Mouse (Mus musculus) forebrain, embryonic 11.5 days (tissue): ENCODE measurements around the gene Nos1ap. TPM values are rescaled to one million over a fixed set of nuclear protein-coding genes. Genes with fewer than 3 reads are reported as not detected.
A peak's percentile ranks its signal among the peaks of the same experiment; 100 is the strongest.

ENCODE experiments used
- ATAC-seq: fragments of 200-750 bp; cut with Nextera tagmentation; replicated peaks from 2 replicates; pipeline ENCODE4 v1.8.0; 2017; ENCODE audit warnings: moderate TSS enrichment; ENCODE audit not compliant: low FRiP score
- DNase-seq: peaks from one replicate; pipeline ENCODE4 v3.0.0-alpha.2; 2017; ENCODE audit warnings: low spot score
- H3K27ac ChIP-seq: fragments of 300-500 bp; sonication (generic); 2 replicates; pipeline ENCODE4 v1.5.1; 2014; ENCODE audit warnings: low read depth, low read length
- H3K27me3 ChIP-seq: fragments of 300-500 bp; sonication (generic); 2 replicates; pipeline ENCODE4 v1.6.1; 2014; ENCODE audit warnings: mild to moderate bottlenecking, low read length, mixed read lengths; ENCODE audit not compliant: control insufficient read depth, insufficient read depth
- H3K36me3 ChIP-seq: fragments of 300-500 bp; sonication (generic); 2 replicates; pipeline ENCODE4 v1.6.1; 2014; ENCODE audit warnings: mild to moderate bottlenecking, low read length, moderate library complexity, mixed read lengths; ENCODE audit not compliant: control insufficient read depth, insufficient read depth
- H3K4me1 ChIP-seq: fragments of 300-500 bp; sonication (generic); replicated peaks from 2 replicates; pipeline ENCODE4 v1.6.1; 2014; ENCODE audit warnings: low read length, mixed read lengths; ENCODE audit not compliant: control insufficient read depth, insufficient read depth
- H3K4me2 ChIP-seq: fragments of 300-500 bp; sonication (generic); 2 replicates; pipeline ENCODE4 v1.6.1; 2014; ENCODE audit warnings: low read depth, mild to moderate bottlenecking, low read length, moderate library complexity, mixed read lengths; ENCODE audit not compliant: severe bottlenecking
- H3K4me3 ChIP-seq: fragments of 300-500 bp; sonication (generic); 2 replicates; pipeline ENCODE4 v1.5.1; 2014; ENCODE audit warnings: low read depth, low read length
- H3K9ac ChIP-seq: fragments of 300-500 bp; sonication (generic); 2 replicates; pipeline ENCODE4 v1.6.1; 2014; ENCODE audit warnings: low read length
- H3K9me3 ChIP-seq: fragments of 300-500 bp; sonication (generic); 2 replicates; pipeline ENCODE4 v1.6.1; 2016; ENCODE audit warnings: low read length, mixed read lengths; ENCODE audit not compliant: control insufficient read depth
- WGBS: fragments of 180-500 bp; shearing (Covaris S2); extraction: QIAGEN DNeasy Blood & Tissue Kit; methylation state at CpG from one replicate; pipeline ENCODE4 v1.1.7; 2014; 5-methylcytosine and 5-hydroxymethylcytosine counted together
- polyA plus RNA-seq: library from polyadenylated mRNA; unstranded; fragments of >200 nt; fragmentation: Nextera tagmentation; extraction: Ambion mirVana; gene quantifications from 2 replicates; pipeline ENCODE4 v1.2.1, GENCODE M21; 2014

Gene Nos1ap
- polyA plus RNA-seq, 1 experiment from 2014 or later, result 19.7 TPM

DNA sequence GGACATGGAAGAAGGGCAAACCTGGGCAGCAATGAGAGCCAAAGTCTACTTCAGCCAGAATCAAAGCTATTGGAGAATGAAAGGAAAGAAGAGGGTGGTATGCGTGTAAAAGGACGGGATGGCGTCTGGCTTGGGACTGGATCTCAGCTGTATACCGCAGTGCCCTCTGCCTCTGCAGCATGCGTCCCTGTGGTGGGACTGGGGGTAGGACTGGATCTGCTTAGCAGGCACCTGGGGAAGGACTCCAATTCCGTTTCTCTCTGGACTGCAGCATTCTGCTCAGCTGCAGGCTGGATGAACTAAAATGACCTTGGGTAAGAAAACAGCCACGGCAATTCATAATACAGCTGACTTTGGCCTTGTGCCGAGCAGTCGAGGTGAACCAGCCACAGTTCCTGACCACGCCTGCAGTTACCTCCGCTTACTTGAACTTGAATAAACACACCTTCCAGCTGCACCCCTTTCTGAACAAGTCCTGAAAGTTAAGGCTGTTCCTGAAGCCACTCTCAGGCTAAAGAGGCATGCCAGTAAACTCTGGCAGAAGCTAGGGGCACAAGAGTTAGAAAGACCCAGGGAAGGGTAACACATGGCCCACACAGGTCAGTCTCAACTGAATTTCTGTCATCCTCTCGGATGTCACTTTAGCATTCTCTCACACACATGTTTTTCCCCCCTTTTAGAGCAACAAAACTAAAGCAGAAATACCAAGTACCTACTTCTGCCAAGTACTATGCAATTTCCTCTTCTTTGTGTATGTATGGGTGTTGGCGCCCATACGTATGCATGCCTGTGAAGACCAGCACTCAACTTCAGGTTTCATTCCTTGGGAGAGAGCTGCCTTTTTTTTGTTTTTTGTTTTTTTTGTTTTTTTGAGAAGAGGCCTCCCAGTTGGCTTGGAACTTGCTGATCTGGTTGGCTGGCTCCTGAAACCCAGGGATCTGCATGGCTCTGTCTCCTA is 196.6 kb downstream of the Nos1ap start:
- 86% methylated on average over 14 of the region's 14 CpGs for WGBS
- Histone ChIP-seq H3K4me3 (no peak overlapping the region), H3K9me3 (no peaks in the 10 kb centered on the region), H3K9ac (no peak overlapping the region), H3K36me3 (no peaks in the 10 kb centered on the region), H3K4me1 (no peaks in the 10 kb centered on the region), H3K27ac (no peak overlapping the region), H3K4me2 (no peak overlapping the region), H3K27me3 (no peaks in the 10 kb centered on the region)
- DNase-seq, result no peak
- no peak for ATAC-seq

- no peak overlapping the region for H3K27ac ChIP-seq
- WGBS, result 45% methylated on average over 12 of the region's 12 CpGs
- no peaks in the 10 kb centered on the region for H3K27me3 ChIP-seq
- no peaks in the 10 kb centered on the region for H3K36me3 ChIP-seq
- H3K4me2 ChIP-seq, result no peak overlapping the region
- ATAC-seq (peak; percentile 82), DNase-seq (peak; percentile 68)
- H3K4me1 ChIP-seq, result peaks cover 2% of the 10 kb centered on the region; the same call in 1 of the 2 replicates
- H3K9me3 ChIP-seq, result no peaks in the 10 kb centered on the region
- no peak overlapping the region for H3K9ac ChIP-seq
- no peak overlapping the region for H3K4me3 ChIP-seq
Measured at GRCm38 (mm10) chr1:170387180-170387912, 202.3 kb downstream of the Nos1ap start.

- WGBS, result 81% methylated on average over 10 of the region's 10 CpGs
- H3K9me3 ChIP-seq, result no peaks in the 10 kb centered on the region
- H3K27ac ChIP-seq, result no peak overlapping the region
- no peaks in the 10 kb centered on the region for H3K36me3 ChIP-seq
- H3K9ac ChIP-seq, result no peak overlapping the region
- no peak overlapping the region for H3K4me3 ChIP-seq
- no peak for DNase-seq
- peaks cover 5% of the 10 kb centered on the region for H3K4me1 ChIP-seq
- ATAC-seq, result no peak
- no peak overlapping the region for H3K4me2 ChIP-seq
- no peaks in the 10 kb centered on the region for H3K27me3 ChIP-seq
Measured at GRCm38 (mm10) chr1:170385416-170385815, 204.2 kb downstream of the Nos1ap start.

GRCm38 (mm10) chr1:170383530-170383929 is 206.1 kb downstream of the Nos1ap start:
- Histone ChIP-seq H3K27me3 (no peaks in the 10 kb centered on the region), H3K27ac (no peak overlapping the region), H3K9me3 (no peaks in the 10 kb centered on the region), H3K4me2 (no peak overlapping the region), H3K4me3 (no peak overlapping the region), H3K9ac (no peak overlapping the region), H3K36me3 (no peaks in the 10 kb centered on the region), H3K4me1 (peaks cover 7% of the 10 kb centered on the region)
- DNase-seq (no peak), ATAC-seq (no peak)
- WGBS, result 80% methylated on average over 7 of the region's 7 CpGs

- Histone ChIP-seq H3K9me3 (no peaks in the 10 kb centered on the region), H3K4me1 (peaks cover 5% of the 10 kb centered on the region), H3K4me3 (no peak overlapping the region), H3K9ac (no peak overlapping the region), H3K36me3 (no peaks in the 10 kb centered on the region), H3K4me2 (no peak overlapping the region), H3K27me3 (no peaks in the 10 kb centered on the region), H3K27ac (no peak overlapping the region)
- DNase-seq, result no peak
- WGBS, result 25% methylated on average over 3 of the region's 3 CpGs
- no peak for ATAC-seq
Measured at GRCm38 (mm10) chr1:170381457-170381856, 208.2 kb downstream of the Nos1ap start.

- Histone ChIP-seq H3K27me3 (no peaks in the 10 kb centered on the region), H3K9ac (no peak overlapping the region), H3K4me1 (peaks cover 5% of the 10 kb centered on the region), H3K27ac (no peak overlapping the region), H3K9me3 (no peaks in the 10 kb centered on the region), H3K4me3 (no peak overlapping the region), H3K4me2 (no peak overlapping the region), H3K36me3 (no peaks in the 10 kb centered on the region)
- DNase-seq (no peak), ATAC-seq (peak; percentile 68; the same call in 1 of the 2 replicates)
- 3% methylated on average over 2 of the region's 2 CpGs for WGBS
Measured at GRCm38 (mm10) chr1:170380505-170380904, 209.2 kb downstream of the Nos1ap start.

DNA sequence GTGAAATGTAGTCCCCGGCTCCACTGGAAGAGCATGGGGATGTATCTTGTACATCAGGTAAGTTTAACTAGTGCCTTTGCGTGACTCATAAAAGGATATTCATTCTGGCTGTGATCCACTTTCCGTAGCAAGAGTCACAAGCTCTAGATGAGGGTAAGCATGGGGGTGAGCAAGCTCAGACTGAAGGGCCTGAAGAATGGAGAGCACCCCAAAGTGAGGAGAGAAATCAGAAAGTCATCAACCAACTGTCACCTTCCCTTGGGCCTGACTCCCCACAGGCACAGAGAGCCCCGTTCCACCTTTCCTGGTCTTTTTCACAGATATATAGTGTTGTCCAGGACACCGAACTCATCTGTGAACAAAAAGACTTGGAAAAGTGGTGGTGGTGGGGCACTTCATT is 213.9 kb downstream of the Nos1ap start:
- Histone ChIP-seq H3K4me1 (peaks cover 5% of the 10 kb centered on the region), H3K27me3 (no peaks in the 10 kb centered on the region), H3K36me3 (no peaks in the 10 kb centered on the region), H3K9me3 (no peaks in the 10 kb centered on the region), H3K4me3 (no peak overlapping the region), H3K27ac (no peak overlapping the region), H3K9ac (no peak overlapping the region), H3K4me2 (no peak overlapping the region)
- DNase-seq (no peak), ATAC-seq (no peak)
- WGBS, result 91% methylated on average over 5 of the region's 5 CpGs

DNA sequence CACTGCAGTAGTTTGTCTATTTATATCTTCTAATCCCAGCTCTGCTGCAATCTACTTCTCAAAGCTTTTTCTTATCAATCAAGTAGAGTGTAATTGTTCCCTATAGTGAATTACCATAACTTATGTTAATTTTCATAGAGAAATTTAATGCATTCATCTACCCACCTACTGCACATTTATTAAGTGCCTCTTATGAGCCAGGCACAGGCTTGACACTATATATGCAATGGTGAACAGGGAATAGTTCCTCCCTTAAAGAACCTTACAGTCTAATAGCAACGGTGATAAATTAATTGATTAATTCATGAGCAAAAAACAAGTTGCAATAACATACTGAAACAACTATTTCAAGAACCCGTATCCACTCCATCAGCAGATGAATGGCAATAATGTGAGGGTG is 215.9 kb downstream of the Nos1ap start:
- WGBS, result 92% methylated on average over 2 of the region's 2 CpGs
- Histone ChIP-seq H3K36me3 (no peaks in the 10 kb centered on the region), H3K4me1 (no peaks in the 10 kb centered on the region), H3K9me3 (no peaks in the 10 kb centered on the region), H3K4me3 (no peak overlapping the region), H3K27me3 (no peaks in the 10 kb centered on the region), H3K4me2 (no peak overlapping the region), H3K27ac (no peak overlapping the region), H3K9ac (no peak overlapping the region)
- DNase-seq (no peak), ATAC-seq (no peak)
